Mouse (Mus musculus) MN1 (cell line): ENCODE results near the gene Ak6.

Experiments used
- DNase-seq: peaks from one replicate; pipeline ENCODE4 v3.0.0-alpha.2; 2016; ENCODE audit warnings: low spot score

Ak6 gene

DNA sequence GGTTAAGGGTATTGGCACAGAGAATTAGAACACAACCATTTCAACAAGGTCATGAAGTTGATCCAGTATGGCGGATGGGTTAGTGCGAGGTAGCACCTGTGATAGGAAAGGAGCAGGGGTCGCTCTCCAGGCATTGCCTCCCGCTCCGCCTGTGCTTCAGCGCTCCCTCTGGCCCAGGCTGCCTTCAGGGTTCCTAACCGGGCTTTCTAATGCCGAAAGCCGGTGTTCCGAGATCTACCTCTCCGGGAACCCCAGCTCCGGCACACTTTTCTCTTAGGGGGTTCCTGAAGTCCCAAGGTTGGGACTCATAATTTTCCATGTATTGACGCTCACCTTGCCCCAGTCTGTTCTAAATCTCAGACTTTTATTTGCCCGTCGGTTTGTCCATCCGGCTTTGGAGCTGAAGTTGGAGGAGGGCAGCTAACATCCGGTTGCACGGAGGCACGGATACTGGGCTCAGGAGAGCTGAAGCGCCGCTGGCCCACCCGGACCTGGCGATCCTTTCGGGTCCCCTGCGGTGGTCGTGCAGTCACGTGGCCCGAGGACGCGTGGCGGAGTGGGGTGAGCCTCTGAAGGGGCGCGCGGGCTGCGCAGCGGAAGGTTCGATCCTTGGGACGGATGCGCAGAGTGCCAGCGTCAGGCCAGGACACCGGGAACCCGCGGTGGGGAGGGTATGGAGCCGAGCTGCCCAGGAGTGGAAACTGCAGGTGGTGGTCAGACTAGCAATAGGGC is 18.7 kb downstream of the Ak6 start, which contains the start of gene Ccdc125:
TSS of gene Ccdc125 (plus strand) at position 427 of the 732 bp plus-strand sequence.
- DNase-seq, result no peak

DNA sequence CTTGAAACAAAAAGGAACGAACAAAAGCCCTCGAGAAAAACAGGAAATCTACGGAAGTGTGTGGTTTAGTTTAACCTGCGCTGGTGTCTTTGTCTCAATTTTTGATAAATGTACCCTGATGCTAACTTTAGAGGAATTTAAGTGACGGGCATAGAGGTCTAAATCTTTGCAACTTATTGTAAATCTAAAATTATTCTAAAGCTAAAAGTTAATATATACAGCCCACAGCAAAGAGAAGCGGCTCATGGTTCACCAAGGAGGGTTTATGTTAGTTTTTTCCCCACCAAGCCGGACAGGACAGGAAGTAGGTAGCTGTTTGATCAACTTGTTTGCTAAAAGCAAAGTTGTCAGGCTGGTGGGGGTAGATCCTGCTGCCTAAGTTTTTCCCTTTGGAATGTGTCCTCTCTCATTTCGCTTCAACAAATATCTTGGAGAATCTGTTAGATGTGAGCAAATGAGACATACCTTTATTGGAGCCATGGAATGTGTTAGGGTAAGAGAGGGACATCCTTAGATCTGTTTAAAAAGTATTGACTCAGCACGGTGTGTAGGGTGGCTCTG is 19.5 kb downstream of the Ak6 start:
- DNase-seq, result no peak

DNA sequence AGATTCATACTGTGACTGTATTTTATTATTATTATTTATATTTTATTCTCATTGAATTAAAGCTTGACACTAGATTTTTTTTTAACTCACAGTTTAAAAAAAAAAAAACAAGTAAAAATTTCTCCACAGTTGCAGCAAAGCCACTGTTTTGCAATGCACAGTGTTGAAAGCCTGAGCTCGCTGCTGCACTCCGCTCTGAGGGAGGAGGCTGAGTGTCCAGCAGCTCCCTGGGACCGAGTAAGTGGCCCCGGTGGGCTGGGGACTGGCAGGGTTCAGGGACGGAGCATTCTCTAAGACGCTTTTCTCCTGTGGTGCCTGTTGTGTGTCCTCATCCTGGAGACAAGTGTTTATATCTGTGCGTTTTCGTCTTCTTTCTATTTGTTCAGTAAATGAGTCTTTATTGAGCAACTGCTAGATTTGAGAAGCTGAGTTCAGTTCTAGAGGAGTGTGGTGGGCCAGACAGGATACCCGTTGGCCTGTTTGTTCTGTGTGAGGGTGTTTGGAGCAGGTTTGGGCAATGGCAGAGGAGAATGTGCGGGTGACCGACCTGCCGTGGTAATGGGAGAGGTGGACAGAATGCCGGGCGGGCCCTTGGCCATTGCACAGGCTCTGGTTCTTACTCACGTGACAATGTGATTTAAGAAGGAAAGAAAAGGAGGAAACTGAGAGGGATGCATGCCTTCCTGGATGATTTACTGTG is 25.3 kb downstream of the Ak6 start:
- DNase-seq, result no peak

DNA sequence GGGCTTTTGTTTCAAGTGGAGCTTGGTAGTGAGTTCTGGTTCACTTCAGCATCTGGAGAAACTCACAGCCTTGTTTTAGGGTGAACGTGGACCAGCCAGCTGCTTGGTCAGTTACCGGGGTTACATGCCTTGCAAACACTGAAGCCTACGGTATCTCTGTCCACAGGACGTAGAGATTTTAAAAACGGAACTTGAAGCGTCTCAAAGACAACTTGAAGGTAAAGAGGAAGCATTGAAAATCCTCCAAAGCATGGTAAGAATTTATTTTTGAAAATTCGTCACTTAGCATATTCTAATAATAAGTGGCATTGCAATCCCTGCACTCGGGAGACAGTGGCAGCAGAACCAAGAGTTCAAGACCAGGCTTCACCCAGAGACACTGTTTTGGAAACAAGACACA is 30.8 kb downstream of the Ak6 start:
- no peak for DNase-seq

DNA sequence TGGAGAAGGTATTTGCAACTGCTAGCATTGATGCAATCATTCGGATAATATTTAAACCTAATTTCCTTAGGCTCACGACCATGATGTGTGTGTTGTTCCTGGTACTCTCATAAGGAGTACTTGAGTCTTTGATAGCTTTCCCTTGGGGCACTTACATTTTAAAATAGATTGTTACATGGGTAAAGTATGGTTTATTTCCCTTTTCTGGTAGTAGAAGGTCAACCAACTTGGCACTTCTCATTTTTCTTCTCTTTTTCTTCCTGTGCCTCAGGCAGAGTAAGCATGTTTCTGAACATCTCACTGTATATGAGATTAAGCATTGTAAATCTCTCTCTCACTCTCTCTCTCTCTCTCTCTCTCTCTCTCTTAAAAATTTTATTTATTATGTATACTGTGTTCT is 32.1 kb downstream of the Ak6 start:
- DNase-seq, result no peak

DNA sequence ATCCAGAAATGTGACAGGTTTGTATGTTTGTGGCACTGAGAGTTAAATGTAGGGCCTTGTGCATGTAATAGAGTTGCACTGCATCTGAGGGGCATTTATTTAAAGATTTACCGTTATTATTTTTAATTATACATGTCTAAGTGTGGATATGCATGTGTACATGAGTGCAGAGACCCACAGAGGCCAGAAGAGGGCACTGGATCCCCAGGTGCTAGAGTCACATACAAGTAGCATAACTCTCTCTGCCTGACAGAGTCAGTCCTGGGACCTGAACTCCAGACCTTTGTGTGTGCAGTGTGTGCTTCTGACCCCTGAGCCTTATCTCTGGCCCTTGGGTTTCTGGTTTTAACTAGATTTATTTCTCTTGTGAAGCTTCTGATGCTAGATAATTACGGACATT is 33.6 kb downstream of the Ak6 start:
- no peak for DNase-seq

DNA sequence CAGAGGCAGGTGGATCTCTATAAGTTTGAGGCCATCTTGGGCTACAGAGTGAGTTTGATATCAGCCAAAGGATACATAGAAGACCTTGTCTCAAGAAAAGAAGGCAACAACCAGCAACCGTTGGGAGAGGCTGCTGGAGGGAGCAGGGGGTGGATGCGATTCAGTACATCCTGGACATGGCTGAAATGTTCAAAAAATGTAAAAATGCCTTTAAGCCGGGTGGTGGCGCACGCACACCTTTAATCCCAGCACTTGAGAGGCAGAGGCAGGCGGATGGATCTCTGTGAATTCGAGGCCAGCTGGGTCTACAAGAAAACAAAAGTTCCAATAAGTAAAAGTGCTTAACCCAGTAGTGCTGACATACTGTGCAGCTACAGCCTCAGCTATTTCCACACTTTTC is 36.7 kb downstream of the Ak6 start:
- DNase-seq, result no peak

DNA sequence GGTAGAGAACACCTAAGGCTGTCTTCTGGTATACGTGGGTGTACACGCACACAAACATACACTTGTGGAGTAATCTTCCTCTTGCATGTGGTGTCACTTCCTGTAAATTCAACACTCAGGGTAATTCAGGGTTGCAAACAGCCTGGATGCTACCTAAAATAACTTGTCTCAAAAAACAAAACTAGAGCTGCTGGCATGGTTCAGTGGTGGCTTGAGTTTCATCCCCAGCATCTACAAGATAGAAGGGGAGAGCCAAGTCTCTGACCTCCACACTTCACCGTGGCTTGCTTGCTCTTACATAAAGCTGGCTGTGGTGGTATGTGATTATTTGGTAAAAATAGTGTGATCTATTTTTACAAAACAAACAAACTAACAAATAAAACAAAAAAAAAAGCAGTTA is 46.8 kb downstream of the Ak6 start:
- no peak for DNase-seq

DNA sequence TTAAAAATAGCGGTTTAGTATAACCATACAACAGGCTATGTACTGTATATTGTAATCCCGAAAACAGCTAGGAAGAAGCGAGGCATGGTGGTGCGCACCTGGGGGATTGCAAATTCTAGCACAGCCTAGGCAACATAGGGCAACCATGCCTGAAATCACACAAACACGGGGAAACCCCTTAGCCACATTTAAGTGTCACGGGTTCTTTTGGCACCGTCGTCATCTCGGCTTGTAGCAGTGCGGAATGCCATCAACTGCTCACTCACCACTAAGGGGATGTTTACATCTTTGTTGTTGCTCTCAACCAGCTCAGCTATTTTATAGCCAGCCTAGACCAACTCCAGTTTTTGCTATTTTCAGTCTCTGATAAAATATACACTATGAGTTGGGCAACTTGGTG is 48.1 kb downstream of the Ak6 start:
- no peak for DNase-seq

DNA sequence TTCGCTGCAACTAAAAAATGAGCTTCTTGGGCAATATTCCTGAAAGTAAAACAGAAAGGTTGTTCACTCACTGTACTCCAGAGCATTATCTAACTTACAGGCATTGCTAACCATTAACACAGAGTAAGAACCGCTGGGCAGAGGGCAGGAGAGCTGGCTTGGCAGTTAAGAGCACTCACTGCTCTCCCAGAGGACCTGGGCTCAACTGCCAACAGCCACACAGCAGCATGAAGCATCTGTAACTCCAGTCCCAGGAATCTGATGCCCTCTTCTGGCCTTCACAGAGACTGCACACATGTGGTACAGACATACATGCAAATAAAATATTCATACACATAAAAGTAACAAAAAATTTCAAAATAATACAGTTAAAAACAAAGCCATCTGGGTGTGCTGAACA is 52.7 kb downstream of the Ak6 start:
- DNase-seq, result no peak

DNA sequence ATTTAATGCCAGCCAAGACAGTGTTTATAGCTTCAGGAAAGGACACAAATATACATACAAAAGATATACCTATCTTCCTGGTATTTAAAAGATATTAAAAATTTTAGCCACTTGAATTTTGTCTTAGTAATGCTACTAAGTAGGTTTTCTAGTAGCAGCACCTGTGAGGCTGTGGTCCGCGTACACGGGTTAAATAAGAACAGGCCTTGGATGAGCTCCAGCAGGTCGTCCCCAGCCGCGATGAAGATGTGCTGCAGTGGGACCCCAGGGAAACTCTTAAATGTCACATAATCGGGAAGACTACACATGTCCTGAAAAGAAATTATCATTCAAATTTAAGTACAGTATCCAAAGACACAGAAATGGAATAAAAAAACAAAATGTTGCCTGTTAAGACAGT is 55.4 kb downstream of the Ak6 start:
- DNase-seq, result no peak

DNA sequence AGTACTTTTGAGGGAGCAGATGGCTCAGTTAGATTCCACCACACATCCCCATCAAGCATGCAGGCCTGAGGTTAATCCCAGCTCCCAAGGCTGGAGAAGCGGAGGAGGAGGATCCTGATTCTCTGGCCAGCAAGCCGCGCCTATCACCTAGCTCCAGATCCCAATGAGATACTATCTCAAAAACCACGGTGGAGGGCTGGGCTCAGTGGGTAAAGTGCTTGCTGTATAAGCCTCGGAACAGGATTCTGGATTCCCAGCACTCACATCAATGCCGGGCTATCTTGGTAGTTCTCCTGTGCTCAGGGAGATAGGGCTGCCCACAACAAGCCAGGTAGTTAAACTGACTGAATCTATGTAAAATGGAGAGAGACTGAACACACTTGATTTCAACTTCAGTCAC is 64.7 kb downstream of the Ak6 start:
- DNase-seq, result no peak
